Mouse (Mus musculus) liver, postnatal 0 days (tissue): ENCODE data around the gene Ikzf3.

Source experiments
- CTCF ChIP-seq: sonication (generic); IDR thresholded peaks from 2 replicates; pipeline ENCODE4 v1.5.1; 2016; ENCODE audit warnings: antibody characterized with exemption, low read depth
- EP300 ChIP-seq: IDR thresholded peaks from 2 replicates; pipeline ENCODE4 v1.6.1; 2016; ENCODE audit warnings: antibody characterized with exemption, low read depth, mild to moderate bottlenecking

DNA sequence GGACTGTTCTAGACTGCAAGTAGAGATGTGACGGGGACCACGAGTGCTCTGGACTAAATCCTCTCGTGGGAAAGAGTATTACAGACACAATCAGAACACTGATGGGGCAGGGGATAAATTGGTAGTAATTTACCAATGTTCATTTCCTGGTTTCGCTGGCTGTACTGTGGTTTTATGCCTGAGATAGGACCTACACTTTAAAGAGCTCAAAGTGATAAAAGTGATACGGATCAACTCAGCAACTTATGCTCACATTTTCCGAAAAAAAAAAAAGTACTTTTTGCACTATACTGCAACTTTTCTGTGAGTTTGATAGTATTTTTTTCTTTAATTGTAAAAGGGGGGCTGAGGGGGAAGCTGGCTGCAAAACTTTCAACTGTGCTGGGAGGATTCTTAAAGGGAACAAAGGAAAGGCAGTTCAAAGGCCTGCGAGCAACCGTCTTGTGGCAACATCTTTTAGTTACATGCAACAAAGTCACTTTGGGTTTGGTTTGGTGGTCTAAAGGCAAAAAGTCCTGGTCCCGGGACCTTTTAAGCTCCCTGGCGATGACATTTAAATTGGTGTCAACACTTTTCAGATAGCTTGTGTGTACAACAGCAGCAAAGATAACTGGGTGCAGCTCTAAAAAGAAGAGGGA is 18.9 kb downstream of the Ikzf3 start:
- TF ChIP-seq CTCF (no peak), EP300 (no peak)
